Mouse (Mus musculus) cerebral cortex, adult 2 months (tissue): ENCODE measurements around the gene Krt36.

Experiments
- WGBS: fragments of 180-500 bp; shearing (Covaris S2); methylation state at CpG from one replicate; pipeline ENCODE4 v1.1.7; 2018; 5-methylcytosine and 5-hydroxymethylcytosine counted together

Krt36 gene

GRCm38 (mm10) chr11:100088378-100089025 is 16.9 kb downstream of the Krt36 start:
- 53% methylated on average over 7 of the region's 7 CpGs for WGBS

DNA sequence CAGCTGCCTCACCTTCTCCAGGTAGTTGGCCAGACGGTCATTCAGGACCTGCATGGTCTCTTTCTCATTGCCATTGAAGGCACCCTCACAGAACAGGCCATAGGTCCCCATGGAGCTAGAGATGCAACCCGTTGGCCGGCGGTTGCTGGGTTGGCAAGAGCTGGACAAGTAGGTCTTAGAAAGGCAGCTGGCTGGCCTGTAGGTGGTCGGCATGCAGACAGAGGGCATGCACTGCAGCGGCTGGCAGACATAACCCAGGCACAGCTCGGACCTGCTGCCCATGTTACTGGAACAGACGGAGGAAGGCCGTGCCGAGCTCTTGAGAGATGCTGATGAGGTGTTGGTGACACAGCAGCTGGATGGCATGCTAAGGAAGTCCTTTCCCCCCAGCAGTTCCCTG is 17.6 kb downstream of the Krt36 start, which contains the start of gene Krt32:
Gene Krt32, minus strand, starts transcription at position 366 of the 400 bp plus-strand sequence.
- 88% methylated on average over 10 of the region's 10 CpGs for WGBS

DNA sequence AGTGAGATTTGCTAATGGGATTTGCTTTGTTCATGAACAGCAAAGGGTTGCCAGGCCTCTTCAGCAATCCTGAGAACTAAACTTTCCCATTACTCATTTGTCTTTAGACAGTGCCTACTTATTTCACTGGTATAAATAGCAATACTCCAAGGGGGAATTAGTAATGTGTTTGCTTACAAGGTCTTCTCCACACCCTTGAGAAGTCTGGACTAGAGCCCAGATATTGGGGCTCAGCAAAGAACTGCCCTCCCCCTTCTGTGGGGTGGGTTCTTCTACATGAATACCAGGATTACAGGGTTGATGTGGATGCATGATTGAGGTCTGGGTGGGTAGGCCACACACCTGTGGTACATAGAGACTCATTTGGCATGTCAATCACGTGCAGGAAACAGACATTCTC is 31.6 kb downstream of the Krt36 start:
- 67% methylated on average over 1 of the region's 1 CpGs for WGBS

- 87% methylated on average over 17 of the region's 17 CpGs for WGBS
Measured at GRCm38 (mm10) chr11:100067293-100068036, 38.0 kb downstream of the Krt36 start.

DNA sequence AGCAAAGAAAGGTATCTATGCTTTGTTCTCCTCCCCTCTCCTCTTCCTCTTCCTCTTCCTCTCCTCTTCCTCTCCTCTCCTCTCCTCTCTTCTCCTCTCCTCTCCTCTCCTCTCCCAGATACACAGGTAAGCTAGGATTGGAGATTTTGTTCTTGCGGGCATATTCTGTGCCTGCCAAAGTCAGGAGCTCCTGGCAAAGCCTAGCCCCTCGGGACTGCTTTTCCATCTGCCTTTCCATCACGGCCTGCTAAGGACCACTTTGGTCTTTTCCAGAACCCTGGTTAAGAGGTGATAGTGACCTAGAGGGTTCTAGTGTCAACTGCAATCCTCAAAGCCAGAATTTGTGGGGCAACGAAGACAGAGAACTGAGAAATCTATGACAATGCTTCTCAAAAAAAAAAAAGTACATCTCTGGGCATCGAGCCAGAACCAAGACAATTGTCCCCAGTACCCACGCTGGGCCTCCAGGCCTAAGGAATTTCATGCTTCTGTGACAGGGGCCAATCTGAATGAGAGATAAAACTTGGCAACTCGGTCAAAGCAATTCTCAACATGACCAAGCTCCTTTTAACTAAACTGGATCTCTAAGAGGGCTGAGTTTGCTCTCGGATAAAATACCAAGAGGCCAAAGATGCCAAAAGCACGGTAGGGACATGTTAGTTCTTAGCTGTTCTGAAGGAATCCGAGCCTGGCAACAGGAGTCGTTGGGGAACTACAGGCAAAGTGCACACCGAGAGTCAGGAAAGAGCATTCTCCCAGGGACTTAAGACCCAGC is 39.0 kb downstream of the Krt36 start:
- WGBS, result 65% methylated on average over 12 of the region's 12 CpGs

- 75% methylated on average over 8 of the region's 8 CpGs for WGBS
Measured at GRCm38 (mm10) chr11:100058875-100059274, 46.6 kb downstream of the Krt36 start.

DNA sequence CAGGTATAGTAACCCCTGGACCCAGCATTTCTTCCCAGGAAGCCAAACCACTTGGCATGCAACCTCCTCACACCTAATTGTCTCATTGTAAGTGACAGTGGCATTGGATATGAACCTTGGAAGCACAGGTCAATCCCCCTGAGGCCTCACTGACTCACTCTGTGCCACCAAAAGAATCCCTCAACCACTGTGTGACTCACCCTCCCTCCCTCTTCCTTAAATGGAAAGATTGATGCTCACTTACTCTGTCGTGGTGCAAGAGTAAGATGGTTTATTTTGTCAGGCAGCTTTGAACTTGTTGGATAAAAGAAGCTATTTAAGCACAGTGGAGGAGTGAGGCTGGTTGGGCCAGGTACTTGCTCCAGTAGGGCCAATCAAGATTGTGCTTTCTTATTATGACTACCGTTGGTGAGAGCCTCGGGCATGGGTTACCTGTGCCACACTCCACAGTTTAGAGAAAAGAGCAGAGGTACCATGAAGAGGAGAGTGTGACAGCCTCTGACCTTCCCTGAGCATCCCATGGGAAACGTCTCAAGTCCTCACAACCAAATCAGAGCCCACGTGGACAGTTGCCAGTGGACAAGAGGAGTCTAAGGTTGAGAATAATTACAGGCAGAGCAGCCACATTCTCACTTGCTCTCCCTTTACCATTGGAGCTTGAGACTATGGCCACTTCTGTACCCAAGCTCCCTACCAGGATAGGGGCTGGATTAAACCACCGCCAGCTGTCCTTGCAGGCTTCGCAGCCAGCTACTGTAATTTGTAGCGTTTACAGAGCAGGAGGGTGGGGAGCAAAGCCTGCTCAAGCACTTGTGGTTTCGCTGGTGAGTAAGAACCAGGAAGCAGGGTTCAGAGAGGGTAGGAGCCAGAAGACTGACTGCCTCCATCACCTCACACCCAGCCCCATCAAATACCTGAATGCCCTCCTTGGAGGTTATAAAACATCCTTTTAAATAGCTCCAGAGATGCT is 49.5 kb downstream of the Krt36 start:
- 78% methylated on average over 9 of the region's 9 CpGs for WGBS
